Mouse (Mus musculus): ENCODE measurements around the gene Gm45623.
A peak's percentile ranks its signal among the peaks of the same experiment; 100 is the strongest.

The Gm45623 gene

GRCm38 (mm10) chr13:56752474-56753191 lies 994 bp downstream of the Gm45623 start:
- no peak for DNase-seq (ENCODE audit: low spot score)

DNA sequence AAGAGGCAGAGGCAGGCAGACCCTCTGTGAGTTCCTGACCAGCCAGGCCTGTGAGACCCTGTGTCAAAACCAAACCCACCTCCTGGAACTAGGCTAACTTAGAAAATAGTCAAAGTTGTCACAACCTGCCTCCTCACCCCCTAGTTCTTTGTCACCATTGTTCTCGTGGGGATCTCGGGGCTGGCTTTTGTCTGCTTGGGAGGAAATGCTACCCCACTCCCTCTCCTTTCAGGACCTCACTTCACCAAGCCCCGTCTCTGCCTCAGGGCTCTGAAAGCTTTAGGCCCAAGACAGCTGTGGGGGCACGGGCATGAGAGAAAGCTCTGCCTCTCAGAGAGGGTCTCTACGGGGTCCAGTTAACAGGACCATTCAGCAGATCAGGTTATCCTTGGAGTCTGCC lies 1.9 kb downstream of the Gm45623 start:
- no peak for DNase-seq (ENCODE audit: low spot score)

GRCm38 (mm10) chr13:56749377-56749776 lies 4.2 kb downstream of the Gm45623 start:
- DNase-seq (ENCODE audit: low spot score): no peak

DNA sequence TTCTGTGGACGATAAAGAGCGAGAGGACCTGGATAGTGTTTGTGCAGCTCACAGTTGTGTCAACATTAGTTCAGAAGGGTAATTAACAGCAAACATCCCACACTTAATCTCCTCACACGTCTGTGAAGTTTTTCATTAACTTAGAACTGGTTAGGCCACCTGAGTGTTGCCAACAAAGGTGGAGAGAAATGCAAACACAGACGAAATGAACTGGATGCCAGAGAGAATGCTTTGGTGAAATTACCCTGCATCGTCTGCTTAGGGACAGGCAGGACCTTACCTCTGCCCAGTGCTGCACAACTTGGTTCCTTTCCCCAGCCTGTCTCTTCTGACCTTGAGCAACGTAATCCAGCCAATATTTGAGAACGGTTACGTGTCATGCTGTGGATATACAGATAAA lies 6.1 kb downstream of the Gm45623 start:
- DNase-seq (ENCODE audit: low spot score): no peak

DNA sequence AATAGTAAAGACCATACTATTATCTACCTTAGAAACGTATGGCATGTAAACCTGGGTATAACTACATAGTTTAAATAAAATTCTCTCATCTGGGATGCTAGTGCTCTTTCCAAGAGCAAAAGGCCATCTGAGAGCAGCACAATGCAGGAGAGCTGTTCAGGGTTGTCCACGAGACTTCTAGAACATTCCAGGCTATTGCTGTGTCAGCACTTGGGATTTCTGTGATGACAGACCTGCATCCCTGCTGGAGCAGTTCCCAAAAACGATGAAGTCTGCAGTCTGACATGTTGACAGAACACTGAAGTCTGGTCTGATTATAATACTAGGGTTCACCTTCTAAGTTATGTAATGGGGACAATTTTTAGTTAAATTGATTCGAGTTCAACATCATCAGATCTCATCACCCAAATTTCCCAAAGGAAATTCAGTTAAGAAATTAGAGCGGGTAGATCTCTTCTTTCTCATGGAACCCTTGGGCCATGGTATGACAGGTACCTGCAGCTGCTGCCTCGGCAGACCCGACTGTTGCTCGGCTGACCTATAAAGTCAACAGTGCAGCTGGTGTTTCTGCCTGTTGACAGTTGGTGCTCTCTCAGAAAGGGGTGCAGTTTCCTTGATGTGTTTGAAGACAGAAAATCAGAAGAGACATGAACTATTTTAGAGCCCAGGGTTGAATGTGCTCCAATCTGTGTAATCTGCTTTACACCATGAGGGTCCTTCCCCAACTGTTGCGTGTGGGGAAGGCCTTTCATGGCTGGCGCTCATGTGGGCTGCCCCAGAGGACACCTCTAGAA lies 6.7 kb downstream of the Gm45623 start:
- no peak for DNase-seq (ENCODE audit: low spot score)

GRCm38 (mm10) chr13:56742325-56742901 lies 11.2 kb downstream of the Gm45623 start:
- no peak for DNase-seq (ENCODE audit: low spot score)

GRCm38 (mm10) chr13:56741691-56742090 lies 11.9 kb downstream of the Gm45623 start:
- no peak for DNase-seq (ENCODE audit: low spot score)

GRCm38 (mm10) chr13:56740496-56740895 lies 13.1 kb downstream of the Gm45623 start:
- DNase-seq (ENCODE audit: low spot score): no peak

DNA sequence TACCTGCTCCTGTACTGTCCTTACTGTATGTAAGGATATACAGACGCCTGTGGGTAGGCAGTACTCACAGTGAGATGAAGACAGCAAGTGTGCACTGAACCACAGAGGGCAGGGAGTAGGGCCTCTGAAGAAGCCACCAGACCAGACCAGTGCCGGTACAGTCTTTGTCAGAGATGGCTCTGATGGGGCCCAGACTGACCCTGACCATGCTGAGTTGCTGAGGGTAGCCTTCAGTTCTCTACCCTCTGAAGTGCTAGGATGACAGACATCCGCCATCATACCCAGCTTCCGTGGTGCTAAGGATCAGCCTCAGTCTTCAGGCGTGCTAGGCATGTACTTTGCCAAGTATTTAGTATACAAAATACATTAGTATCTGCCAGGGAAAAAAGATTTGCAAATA lies 14.1 kb downstream of the Gm45623 start:
- no peak for DNase-seq (ENCODE audit: low spot score)

DNA sequence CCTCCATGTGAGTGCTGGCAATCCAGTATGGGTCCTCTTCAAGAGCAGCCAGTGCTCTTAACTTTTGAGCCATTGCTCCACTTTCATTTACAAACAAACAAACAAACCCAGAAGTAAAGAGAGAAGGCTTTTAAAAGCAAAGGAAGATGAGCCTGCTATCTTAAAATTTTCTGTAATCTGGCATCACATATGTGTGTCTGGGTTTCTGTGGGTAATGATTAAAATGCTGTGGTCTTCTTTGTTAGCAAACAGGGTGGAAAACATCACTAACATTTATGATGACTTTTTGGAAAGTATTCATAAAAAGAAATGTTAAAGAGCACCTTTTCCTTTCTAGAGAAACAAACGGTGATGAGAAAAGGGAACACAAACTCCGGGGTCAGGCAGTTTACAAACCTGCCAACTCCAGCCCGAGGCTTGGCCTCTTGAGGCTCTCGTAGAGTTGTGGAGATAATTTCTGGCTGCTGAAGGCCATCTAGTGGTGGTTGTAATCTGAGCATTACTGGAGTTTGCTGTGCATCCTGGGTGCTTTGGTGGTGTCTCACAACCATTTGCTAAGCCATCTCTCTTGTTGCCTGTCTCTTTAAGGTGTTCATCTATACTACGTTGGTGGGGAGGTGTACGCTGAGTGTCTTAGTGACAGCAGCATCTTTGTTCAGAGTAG lies 18.3 kb downstream of the Gm45623 start:
- DNase-seq (ENCODE audit: low spot score): no peak

DNA sequence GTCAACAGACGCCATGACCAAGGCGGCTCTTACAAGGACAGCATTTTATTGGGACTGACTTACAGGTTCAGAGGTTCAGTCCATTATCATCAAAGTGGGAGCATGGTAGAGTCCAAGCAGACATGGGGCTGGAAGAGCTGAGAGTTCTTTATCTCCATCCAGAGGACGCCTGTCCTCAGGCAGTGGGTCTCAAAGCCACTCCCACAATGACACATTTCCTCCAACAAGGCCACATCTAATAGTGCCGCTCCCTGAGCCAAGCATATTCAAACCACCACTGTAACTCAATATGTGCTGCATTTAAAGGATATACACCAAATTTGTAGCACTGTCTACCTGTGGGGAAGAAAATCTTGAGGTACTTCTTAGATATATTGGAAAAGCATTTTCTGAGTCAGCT lies 19.0 kb downstream of the Gm45623 start:
- no peak for DNase-seq (ENCODE audit: low spot score)

DNA sequence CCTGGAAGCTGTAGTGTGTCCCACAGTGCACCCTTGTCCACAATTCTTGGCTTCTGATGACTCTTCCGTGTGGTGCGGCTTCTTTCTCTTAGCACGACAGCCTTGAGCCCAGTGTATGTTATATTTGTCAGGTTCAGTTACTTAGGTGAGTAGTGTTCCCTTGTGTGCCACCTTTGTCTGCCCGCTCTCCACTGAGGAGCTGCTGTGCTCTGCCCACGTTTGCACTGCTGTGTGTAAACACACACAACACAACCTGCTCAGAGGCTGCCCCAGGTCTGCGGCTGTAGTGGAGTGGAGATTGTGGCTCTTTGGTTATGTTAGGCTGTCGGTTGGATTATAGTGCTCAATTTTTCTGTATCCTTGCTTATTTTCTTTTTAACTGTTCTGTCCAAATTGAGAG lies 24.6 kb downstream of the Gm45623 start:
- DNase-seq (ENCODE audit: low spot score): no peak

- DNase-seq (ENCODE audit: low spot score): no peak
Measured at GRCm38 (mm10) chr13:56726551-56726950, 27.1 kb downstream of the Gm45623 start.

GRCm38 (mm10) chr13:56712221-56712620 lies 41.4 kb downstream of the Gm45623 start:
- DNase-seq (ENCODE audit: low spot score): no peak

DNA sequence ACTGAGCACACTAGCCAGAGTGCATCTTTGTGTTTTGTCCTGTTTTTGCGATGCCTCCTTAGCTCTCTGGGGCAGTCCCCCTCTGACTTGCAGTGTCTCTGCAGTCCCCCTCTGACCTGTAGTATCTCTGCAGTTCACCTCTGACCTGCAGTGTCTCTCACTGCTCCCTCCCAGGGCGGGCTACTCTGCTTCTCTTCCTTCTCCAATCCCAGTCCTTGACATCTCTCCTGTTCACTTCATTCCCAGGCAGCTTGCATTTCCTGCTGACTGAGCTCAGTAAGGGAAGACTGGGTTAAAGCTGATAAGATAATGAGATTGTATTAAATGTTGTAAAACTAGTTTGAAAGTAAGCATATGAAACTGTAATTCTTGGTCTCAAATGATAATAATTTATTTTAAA lies 43.0 kb downstream of the Gm45623 start:
- no peak for DNase-seq (ENCODE audit: low spot score)

GRCm38 (mm10) chr13:56707606-56708005 lies 46.0 kb downstream of the Gm45623 start:
- no peak for DNase-seq (ENCODE audit: low spot score)

DNA sequence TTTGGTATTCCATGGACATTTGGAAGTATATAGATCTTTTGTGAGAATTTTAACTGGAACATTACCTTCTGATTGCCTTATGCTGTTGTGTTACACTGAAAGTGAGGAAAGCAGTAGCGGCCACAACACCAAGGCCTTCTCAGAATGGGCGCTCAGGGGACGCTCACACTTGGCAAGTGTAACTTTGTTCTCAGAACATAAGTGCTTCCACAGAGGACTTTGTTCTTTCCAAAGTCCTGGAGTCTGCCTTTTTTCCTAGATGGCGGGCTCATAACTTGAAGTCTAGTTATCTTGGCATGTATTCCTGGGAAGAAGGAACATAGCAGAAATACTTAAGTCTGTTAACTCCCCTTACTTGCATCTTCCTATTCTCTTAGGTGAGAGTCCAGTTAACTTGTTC lies 46.5 kb downstream of the Gm45623 start:
- DNase-seq (ENCODE audit: low spot score): no peak

- DNase-seq (ENCODE audit: low spot score): no peak
Measured at GRCm38 (mm10) chr13:56704596-56704995, 49.0 kb downstream of the Gm45623 start.

DNA sequence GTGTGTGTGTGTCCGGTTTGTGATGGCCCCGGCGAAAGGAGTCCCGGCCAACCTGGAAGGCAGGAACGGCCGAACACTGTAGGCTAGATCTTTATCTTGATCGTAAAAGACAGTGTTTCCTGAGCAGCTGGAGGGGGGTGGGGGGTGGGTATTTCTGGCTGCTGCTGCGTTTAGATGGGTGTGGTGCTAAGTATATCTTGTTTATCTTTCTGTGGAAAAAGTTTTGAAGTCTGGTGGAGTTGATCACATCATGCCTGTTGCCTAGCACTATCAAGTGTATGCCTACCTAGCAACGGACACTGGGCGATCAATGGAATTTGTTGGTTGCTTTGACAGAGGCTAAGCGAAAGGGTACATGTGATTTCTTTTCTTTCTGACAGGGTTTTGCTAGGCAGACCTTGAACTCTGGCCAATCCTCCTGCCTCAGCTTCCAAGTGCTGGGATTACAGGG lies 49.7 kb downstream of the Gm45623 start:
- DNase-seq (ENCODE audit: low spot score): no peak

DNA sequence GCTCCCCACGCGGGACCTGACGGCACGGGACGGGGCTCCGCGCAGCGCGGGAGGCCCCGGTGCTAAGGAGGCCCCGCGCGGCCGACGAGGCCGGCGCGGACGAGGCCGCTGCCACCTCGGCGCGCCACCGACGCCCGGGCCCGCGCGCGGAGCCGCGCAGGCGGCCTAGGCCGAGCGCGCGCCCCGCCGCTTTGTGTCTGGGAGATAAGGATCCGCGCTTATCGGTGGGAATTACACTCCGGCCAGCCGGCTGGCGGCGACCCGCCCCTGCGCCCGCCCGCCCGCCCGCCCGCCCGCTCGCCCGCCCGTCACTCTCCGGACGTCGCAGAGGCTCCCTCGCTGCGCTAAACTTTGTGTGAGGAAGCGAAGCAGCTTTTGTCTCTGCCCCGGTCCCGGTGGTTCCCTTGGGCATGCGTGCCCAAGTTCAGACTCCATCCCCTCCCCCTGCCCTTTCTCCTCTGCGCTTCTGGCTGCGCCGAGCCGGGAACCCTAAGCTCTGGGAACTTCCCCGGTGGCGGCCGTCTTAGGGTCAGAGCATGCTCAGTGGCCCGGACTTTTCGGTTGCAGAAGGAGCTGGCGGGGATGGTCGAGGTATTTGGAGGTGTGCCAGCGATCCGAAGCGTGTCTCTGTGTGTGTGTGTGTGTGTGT lies 50.3 kb downstream of the Gm45623 start:
- peak; percentile 52 for DNase-seq (ENCODE audit: low spot score)

DNA sequence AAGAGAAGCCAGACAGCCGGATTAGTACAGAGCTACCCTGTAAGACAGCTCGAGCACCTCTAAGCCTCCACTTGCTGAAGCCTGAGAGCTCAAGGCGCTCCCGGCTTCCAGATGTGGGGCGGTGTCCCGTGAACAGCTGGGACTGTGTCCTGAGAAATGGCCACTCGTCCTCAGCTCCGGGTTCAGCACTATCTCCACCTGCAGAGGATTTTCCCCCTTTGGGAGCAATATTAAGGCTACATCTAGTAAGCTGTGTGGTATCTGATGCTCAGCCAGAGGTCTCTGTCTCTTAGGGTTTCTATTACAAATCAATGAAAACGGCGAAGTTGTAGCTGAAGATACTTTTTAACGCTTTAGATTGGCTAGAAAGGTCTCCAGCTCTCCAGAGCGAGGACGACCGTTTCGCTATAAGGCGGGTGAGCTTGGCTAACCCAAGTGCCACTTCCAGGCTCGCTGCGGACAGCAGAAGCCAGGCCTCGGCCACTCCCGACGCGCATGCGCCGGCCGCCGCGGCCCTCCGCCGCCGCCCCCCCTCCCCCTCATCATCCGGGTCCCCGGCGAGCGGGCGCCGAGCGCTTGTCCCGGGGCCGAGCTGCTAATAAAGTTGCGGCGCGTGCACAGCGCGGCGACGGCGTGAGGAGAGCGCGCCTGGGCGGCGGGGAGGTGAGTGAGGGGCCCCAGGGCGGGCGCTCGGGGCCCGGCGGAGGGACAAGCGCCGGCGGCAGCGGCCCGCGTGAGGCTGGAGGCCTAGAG lies 51.0 kb downstream of the Gm45623 start, which contains the start of gene Smad5:
Smad5 (plus strand) TSS at position 542 of the 753 bp plus-strand sequence.
- peak; percentile 82 for DNase-seq (ENCODE audit: low spot score)
